8 mouse cellular contexts compared by ENCODE assay signal in genomic region chr2:156720313-156720674, GRCm38 (mm10). TPM values are rescaled to one million over a fixed set of nuclear protein-coding genes. Genes with fewer than 3 reads are reported as not detected.
DNase-seq lines count a peak whose midpoint lies in the region; ATAC-seq and TF ChIP-seq lines count a peak whose summit lies in the region.

No protein-coding gene starts in this region.

- H3K9me3 ChIP-seq in forebrain, embryonic 11.5 days (ENCODE audit: control insufficient read depth, low read length), result no peaks in the 10 kb centered on the region

- no peak for TF ChIP-seq CTCF in kidney, adult 2 months (conservative IDR thresholded peaks at IDR 0.05; ENCODE audit: insufficient read depth, insufficient read length, low read depth, low read length)
- no peak for TF ChIP-seq CTCF in liver, adult 2 months (IDR thresholded peaks at IDR 0.05; ENCODE audit: low read depth, low read length)
- no peak for TF ChIP-seq CTCF in small intestine, adult 2 months (IDR thresholded peaks at IDR 0.05; ENCODE audit: extremely low read depth, insufficient read length, insufficient replicate concordance, low read depth, low read length)

- ATAC-seq in forebrain, embryonic 11.5 days (replicated peaks; ENCODE audit: low FRiP score), result no peak; the same call in none of the 2 replicates

- H3K27me3 ChIP-seq in kidney, adult 2 months (replicated peaks; ENCODE audit: control insufficient read depth, insufficient read depth, low read length), result no peaks in the 10 kb centered on the region
- no peaks in the 10 kb centered on the region for H3K27me3 ChIP-seq in forebrain, embryonic 11.5 days (ENCODE audit: control insufficient read depth, insufficient read depth, low read length)
- no peaks in the 10 kb centered on the region for H3K27me3 ChIP-seq in liver, adult 2 months (ENCODE audit: control insufficient read depth, insufficient read depth, low read length)
- H3K27me3 ChIP-seq in small intestine, adult 2 months (ENCODE audit: control insufficient read depth, insufficient read depth, low read length), result no peaks in the 10 kb centered on the region

- peak overlapping the region; percentile 78 for H3K27ac ChIP-seq in kidney, adult 2 months (ENCODE audit: insufficient read depth, low read depth, low read length)
- H3K27ac ChIP-seq in forebrain, embryonic 11.5 days (ENCODE audit: low read depth, low read length), result 0 out of 2 replicates have a peak overlapping the region, but pooled peaks have one; percentile 43
- peak overlapping the region; percentile 85 for H3K27ac ChIP-seq in liver, adult 2 months (replicated peaks; ENCODE audit: insufficient read depth, low read depth, low read length)
- H3K27ac ChIP-seq in small intestine, adult 2 months (ENCODE audit: insufficient read depth, low read depth, low read length), result peak overlapping the region; percentile 67

- TF ChIP-seq POLR2A in kidney, adult 2 months (IDR thresholded peaks at IDR 0.05; ENCODE audit: low read depth, low read length), result no peak
- TF ChIP-seq POLR2A in liver, adult 2 months (IDR thresholded peaks at IDR 0.05; ENCODE audit: extremely low read depth, insufficient read depth, low read length), result no peak
- 0 out of 2 replicates have a peak, but pooled peaks have one; percentile 38 for TF ChIP-seq POLR2A in small intestine, adult 2 months (IDR thresholded peaks at IDR 0.05; ENCODE audit: low read depth, low read length)

- H3K4me1 ChIP-seq in kidney, adult 2 months (ENCODE audit: control insufficient read depth, insufficient read depth, low read length), result peaks cover 24% of the 10 kb centered on the region
- H3K4me1 ChIP-seq in forebrain, embryonic 11.5 days (replicated peaks; ENCODE audit: control insufficient read depth, insufficient read depth, low read length), result peaks cover 11% of the 10 kb centered on the region; the same call in 1 of the 2 replicates
- H3K4me1 ChIP-seq in liver, adult 2 months (ENCODE audit: control insufficient read depth, insufficient read depth, low read length), result peaks cover 2% of the 10 kb centered on the region
- H3K4me1 ChIP-seq in small intestine, adult 2 months (ENCODE audit: control insufficient read depth, insufficient read depth, insufficient read length, low read length), result peaks cover 15% of the 10 kb centered on the region

- 1% methylated on average over 10 of the region's 10 CpGs for WGBS in kidney, adult 2 months
- 3% methylated on average over 10 of the region's 10 CpGs for WGBS in forebrain, embryonic 11.5 days
- 0% methylated on average over 10 of the region's 10 CpGs for WGBS in liver, adult 2 months
- 2% methylated on average over 10 of the region's 10 CpGs for WGBS in small intestine, adult 2 months

- peak overlapping the region; percentile 82 for H3K4me2 ChIP-seq in forebrain, embryonic 11.5 days (ENCODE audit: low read depth, low read length, severe bottlenecking)

- peaks cover 8% of the 10 kb centered on the region; the same call in 1 of the 2 replicates for H3K79me2 ChIP-seq in liver, adult 2 months (ENCODE audit: control insufficient read depth, insufficient read depth, low read length)

- H3K4me3 ChIP-seq in kidney, adult 2 months (ENCODE audit: insufficient read depth, low read depth, low read length), result peak overlapping the region; percentile 63
- H3K4me3 ChIP-seq in forebrain, embryonic 11.5 days (ENCODE audit: low read depth, low read length), result peak overlapping the region; percentile 93
- H3K4me3 ChIP-seq in liver, adult 2 months (ENCODE audit: insufficient read depth, low read depth, low read length), result peak overlapping the region; percentile 78
- peak overlapping the region; percentile 94 for H3K4me3 ChIP-seq in small intestine, adult 2 months (ENCODE audit: low read depth, low read length)

- peak overlapping the region; percentile 95 for H3K9ac ChIP-seq in forebrain, embryonic 11.5 days (ENCODE audit: low read length)
- H3K9ac ChIP-seq in liver, adult 2 months (ENCODE audit: low read depth, low read length), result peak overlapping the region; percentile 79

- no peaks in the 10 kb centered on the region for H3K36me3 ChIP-seq in kidney, adult 2 months (ENCODE audit: control insufficient read depth, insufficient read depth, low read length)
- no peaks in the 10 kb centered on the region for H3K36me3 ChIP-seq in forebrain, embryonic 11.5 days (ENCODE audit: control insufficient read depth, insufficient read depth, low read length)
- H3K36me3 ChIP-seq in liver, adult 2 months (ENCODE audit: control insufficient read depth, insufficient read depth, low read length), result no peaks in the 10 kb centered on the region
- H3K36me3 ChIP-seq in small intestine, adult 2 months (ENCODE audit: control insufficient read depth, insufficient read depth, low read length), result no peaks in the 10 kb centered on the region

- no peak for DNase-seq in kidney, adult 2 months
- DNase-seq in kidney, adult 18-20 months, result no peak
- DNase-seq in NIH3T3 (ENCODE audit: low read depth), result peak; percentile 61
- no peak for DNase-seq in forebrain, embryonic 11.5 days (ENCODE audit: low spot score)
- DNase-seq in liver, adult 2 months (ENCODE audit: extremely low read depth, low read depth, low spot score), result peak; percentile 48
- no peak for DNase-seq in MN1 (ENCODE audit: low spot score)
- no peak for DNase-seq in right cerebral cortex, postnatal 4 days

RNA-seq across cellular contexts. Expression of gene Myl9, which starts 54.9 kb away (rescaled TPM):
- 155 and 157 TPM in 2 replicates for polyA plus RNA-seq in kidney, adult 2 months (2012; rRNA removed)
- polyA plus RNA-seq in forebrain, embryonic 11.5 days (2014; fragmentation: Nextera tagmentation; extraction: Ambion mirVana), result 105 and 121 TPM in 2 replicates
- total RNA-seq in liver, adult 2 months (2014; rRNA removed), result 5.6 and 6.4 TPM in 2 replicates
- polyA plus RNA-seq in liver, adult 2 months (2012; rRNA removed), result 4.6 and 6.1 TPM in 2 replicates
- polyA plus RNA-seq in small intestine, adult 2 months (2012; rRNA removed), result 391 and 410 TPM in 2 replicates

Comparison
In these comparisons a context has a peak if more than half of its experiments do, and no peak if none do; other contexts are left out.
1. DNase-seq: peak in NIH3T3 (single experiment) and liver, adult 2 months (single experiment); none in kidney, adult 2 months (single experiment), kidney, adult 18-20 months (single experiment), forebrain, embryonic 11.5 days (single experiment), MN1 (single experiment) and right cerebral cortex, postnatal 4 days (single experiment).
2. RNA of gene Myl9, which starts 54.9 kb away (polyA plus RNA-seq): 391 to 410 TPM in small intestine, adult 2 months, 155 to 157 TPM in kidney, adult 2 months and 105 to 121 TPM in forebrain, embryonic 11.5 days; 4.6 to 6.1 TPM in liver, adult 2 months; every median in the first group is over 10 times any median in the second.
3. Peak in every context shown above with its lines, with median percentiles within 50 percentile points of each other: H3K27ac ChIP-seq and H3K4me3 ChIP-seq.